Mouse (Mus musculus): ENCODE measurements around the gene Borcs8. TPM values are rescaled to one million over a fixed set of nuclear protein-coding genes. Genes with fewer than 3 reads are reported as not detected.

Gene Borcs8
- polyA plus RNA-seq, 1 experiment from 2014 or later = 49.3 TPM

DNA sequence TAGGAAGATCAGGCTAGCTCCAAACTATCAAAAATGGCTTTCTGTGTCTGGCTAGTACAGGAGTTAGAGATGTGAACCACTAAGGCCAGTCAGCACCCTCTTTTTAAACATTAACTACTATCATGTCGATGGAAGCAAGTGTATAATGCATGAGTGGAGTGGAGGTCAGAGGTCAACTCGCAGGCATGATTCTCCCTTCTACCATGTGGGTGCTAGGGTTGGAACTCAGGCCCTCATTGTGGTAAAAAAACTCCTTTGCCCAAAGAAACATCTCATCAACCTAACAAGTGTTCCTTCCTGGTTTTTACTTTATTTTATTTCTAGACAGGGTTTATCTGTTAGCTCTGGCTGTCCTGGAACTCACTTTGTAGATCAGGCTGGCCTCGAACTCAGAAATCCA is 31.4 kb downstream of the Borcs8 start:
- Histone ChIP-seq H3K4me3 (replicated peaks; ENCODE audit: low read depth, low read length) (no peak overlapping the region), H3K36me3 (ENCODE audit: insufficient read depth, low read length) (no peaks in the 10 kb centered on the region), H3K27ac (no peak overlapping the region), H3K9me3 (replicated peaks; ENCODE audit: low read length) (no peaks in the 10 kb centered on the region), H3K27me3 (ENCODE audit: insufficient read depth, low read length) (no peaks in the 10 kb centered on the region), H3K4me1 (replicated peaks; ENCODE audit: insufficient read depth, low read length) (no peaks in the 10 kb centered on the region), H3K9ac (ENCODE audit: low read depth, low read length) (no peak overlapping the region), H3K4me2 (ENCODE audit: low read length) (no peak overlapping the region)
- TF ChIP-seq CTCF (IDR thresholded peaks at IDR 0.05; ENCODE audit: low read depth) = no peak
- WGBS = 70% methylated on average over 3 of the region's 3 CpGs
- no peak for DNase-seq (ENCODE audit: low spot score)
- no peak for ATAC-seq (replicated peaks; ENCODE audit: low FRiP score, low read depth)

DNA sequence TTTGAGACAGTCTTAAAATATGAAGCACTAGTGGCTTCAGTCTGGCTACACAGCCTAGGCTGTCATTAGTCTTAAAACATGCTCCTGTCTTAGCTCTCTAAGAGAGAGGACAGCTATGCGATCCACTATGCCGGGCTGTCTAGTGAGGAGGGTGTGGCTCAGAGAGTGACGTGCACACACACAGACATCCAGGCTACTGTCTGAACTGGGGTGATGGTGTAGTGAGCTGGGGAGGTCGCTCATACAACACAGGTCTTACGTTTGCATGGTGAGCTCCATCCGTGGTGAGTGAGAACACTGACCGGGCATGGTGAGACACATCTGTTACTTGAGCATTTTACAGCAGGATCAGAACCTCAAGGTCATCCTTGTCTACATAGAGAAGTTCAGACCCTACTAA is 31.9 kb downstream of the Borcs8 start:
- Histone ChIP-seq H3K27ac (no peak overlapping the region), H3K27me3 (ENCODE audit: insufficient read depth, low read length) (no peaks in the 10 kb centered on the region), H3K9me3 (replicated peaks; ENCODE audit: low read length) (no peaks in the 10 kb centered on the region), H3K4me1 (replicated peaks; ENCODE audit: insufficient read depth, low read length) (no peaks in the 10 kb centered on the region), H3K36me3 (ENCODE audit: insufficient read depth, low read length) (no peaks in the 10 kb centered on the region), H3K9ac (ENCODE audit: low read depth, low read length) (no peak overlapping the region), H3K4me3 (replicated peaks; ENCODE audit: low read depth, low read length) (no peak overlapping the region), H3K4me2 (ENCODE audit: low read length) (no peak overlapping the region; the same call in 1 of the 2 replicates)
- TF ChIP-seq CTCF (IDR thresholded peaks at IDR 0.05; ENCODE audit: low read depth) = no peak
- DNase-seq (ENCODE audit: low spot score) (no peak), ATAC-seq (replicated peaks; ENCODE audit: low FRiP score, low read depth) (no peak)
- 65% methylated on average over 7 of the region's 7 CpGs for WGBS

GRCm38 (mm10) chr8:70172043-70172681 is 32.9 kb downstream of the Borcs8 start, which contains the start of gene Tmem161a:
Gene Tmem161a (plus strand): TSS chr8:70172356.
- 2% methylated on average over 27 of the region's 27 CpGs for WGBS
- TF ChIP-seq CTCF (IDR thresholded peaks at IDR 0.05; ENCODE audit: low read depth) = no peak
- DNase-seq (ENCODE audit: low spot score) (peak; percentile 99), ATAC-seq (replicated peaks; ENCODE audit: low FRiP score, low read depth) (peak; percentile 94)
- peak within 1 kb of the TSS; percentile 58 for H3K9ac ChIP-seq (ENCODE audit: low read depth, low read length)
- H3K27me3 ChIP-seq (ENCODE audit: insufficient read depth, low read length) = no peaks in the 10 kb centered on the region
- peak within 1 kb of the TSS; percentile 56 for H3K4me2 ChIP-seq (ENCODE audit: low read length)
- H3K9me3 ChIP-seq (replicated peaks; ENCODE audit: low read length) = no peaks in the 10 kb centered on the region
- H3K36me3 ChIP-seq (ENCODE audit: insufficient read depth, low read length) = 0 out of 2 replicates have a peak, but pooled peaks cover 5% of the 10 kb centered on the region
- no peak within 1 kb of the TSS for H3K27ac ChIP-seq
- H3K4me1 ChIP-seq (replicated peaks; ENCODE audit: insufficient read depth, low read length) = no peaks in the 10 kb centered on the region
- peak within 1 kb of the TSS; percentile 49 for H3K4me3 ChIP-seq (replicated peaks; ENCODE audit: low read depth, low read length)

DNA sequence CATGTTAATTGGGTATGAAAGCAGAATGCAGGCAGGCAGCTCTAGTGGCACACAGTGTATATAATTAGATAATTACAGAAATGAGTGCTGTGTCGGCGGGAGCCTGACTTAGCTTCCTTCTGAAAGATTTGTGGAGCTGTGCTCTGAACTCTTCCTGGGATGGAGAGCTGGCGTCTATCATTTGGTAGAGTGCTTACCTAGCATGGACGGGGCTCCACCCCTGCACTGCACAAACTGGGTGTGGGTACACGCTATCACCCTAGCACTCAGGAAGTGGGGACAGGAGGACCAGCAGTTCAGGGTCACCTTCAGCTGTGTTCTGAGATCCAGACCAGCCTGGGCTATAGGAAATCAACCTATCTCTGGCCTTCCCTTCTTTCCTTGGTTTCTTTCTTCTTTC is 34.0 kb downstream of the Borcs8 start:
- no peak overlapping the region for H3K27ac ChIP-seq
- WGBS = 82% methylated on average over 5 of the region's 5 CpGs
- no peak overlapping the region for H3K9ac ChIP-seq (ENCODE audit: low read depth, low read length)
- no peak for TF ChIP-seq CTCF (IDR thresholded peaks at IDR 0.05; ENCODE audit: low read depth)
- 0 out of 2 replicates have a peak, but pooled peaks cover 10% of the 10 kb centered on the region for H3K36me3 ChIP-seq (ENCODE audit: insufficient read depth, low read length)
- H3K9me3 ChIP-seq (replicated peaks; ENCODE audit: low read length) = no peaks in the 10 kb centered on the region
- H3K4me2 ChIP-seq (ENCODE audit: low read length) = peak overlapping the region; percentile 56; the same call in 1 of the 2 replicates
- ATAC-seq (replicated peaks; ENCODE audit: low FRiP score, low read depth) (no peak), DNase-seq (ENCODE audit: low spot score) (no peak)
- no peak overlapping the region for H3K4me3 ChIP-seq (replicated peaks; ENCODE audit: low read depth, low read length)
- H3K27me3 ChIP-seq (ENCODE audit: insufficient read depth, low read length) = no peaks in the 10 kb centered on the region
- no peaks in the 10 kb centered on the region for H3K4me1 ChIP-seq (replicated peaks; ENCODE audit: insufficient read depth, low read length)

GRCm38 (mm10) chr8:70174079-70174478 is 34.8 kb downstream of the Borcs8 start:
- 80% methylated on average over 7 of the region's 7 CpGs for WGBS
- no peak overlapping the region for H3K9ac ChIP-seq (ENCODE audit: low read depth, low read length)
- no peak for DNase-seq (ENCODE audit: low spot score)

DNA sequence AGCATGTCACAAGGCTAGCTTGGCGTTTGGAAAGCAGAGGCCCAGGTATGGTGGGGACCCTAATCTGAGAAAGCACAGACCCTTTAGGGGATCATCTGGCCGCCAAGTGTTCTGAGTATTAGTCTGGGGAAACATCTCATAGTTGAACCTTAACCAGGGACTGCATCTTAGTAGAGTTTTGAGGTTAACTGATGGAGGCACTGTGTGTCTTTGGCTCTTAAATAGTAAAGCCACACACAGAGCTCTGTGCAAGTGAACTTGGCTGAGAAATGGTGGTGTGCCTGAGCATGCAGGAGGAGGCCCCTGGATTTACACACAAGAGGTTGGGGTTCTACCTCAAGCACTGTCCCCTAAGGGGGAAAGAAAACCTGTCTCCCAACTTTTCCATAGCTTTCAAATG is 38.9 kb downstream of the Borcs8 start:
- no peak for TF ChIP-seq CTCF (IDR thresholded peaks at IDR 0.05; ENCODE audit: low read depth)
- no peak overlapping the region for H3K27ac ChIP-seq
- no peak overlapping the region for H3K4me3 ChIP-seq (replicated peaks; ENCODE audit: low read depth, low read length)
- H3K36me3 ChIP-seq (ENCODE audit: insufficient read depth, low read length) = peaks cover 33% of the 10 kb centered on the region; the same call in 1 of the 2 replicates
- no peaks in the 10 kb centered on the region for H3K9me3 ChIP-seq (replicated peaks; ENCODE audit: low read length)
- WGBS = 90% methylated on average over 2 of the region's 2 CpGs
- ATAC-seq (replicated peaks; ENCODE audit: low FRiP score, low read depth) = no peak
- no peaks in the 10 kb centered on the region for H3K4me1 ChIP-seq (replicated peaks; ENCODE audit: insufficient read depth, low read length)
- no peak for DNase-seq (ENCODE audit: low spot score)
- no peak overlapping the region for H3K9ac ChIP-seq (ENCODE audit: low read depth, low read length)
- no peak overlapping the region for H3K4me2 ChIP-seq (ENCODE audit: low read length)
- H3K27me3 ChIP-seq (ENCODE audit: insufficient read depth, low read length) = no peaks in the 10 kb centered on the region

More at GRCm38 (mm10) chr8:70174079-70174478, 34.8 kb downstream of the Borcs8 start:
- Histone ChIP-seq H3K4me2 (ENCODE audit: low read length) (no peak overlapping the region), H3K9me3 (replicated peaks; ENCODE audit: low read length) (no peaks in the 10 kb centered on the region), H3K4me1 (replicated peaks; ENCODE audit: insufficient read depth, low read length) (no peaks in the 10 kb centered on the region), H3K36me3 (ENCODE audit: insufficient read depth, low read length) (0 out of 2 replicates have a peak, but pooled peaks cover 10% of the 10 kb centered on the region), H3K27ac (no peak overlapping the region), H3K27me3 (ENCODE audit: insufficient read depth, low read length) (no peaks in the 10 kb centered on the region), H3K4me3 (replicated peaks; ENCODE audit: low read depth, low read length) (no peak overlapping the region)
- no peak for ATAC-seq (replicated peaks; ENCODE audit: low FRiP score, low read depth)
- no peak for TF ChIP-seq CTCF (IDR thresholded peaks at IDR 0.05; ENCODE audit: low read depth)
